Mouse (Mus musculus) limb, embryonic 13.5 days (tissue): ENCODE results near the gene Llgl1. TPM values are rescaled to one million over a fixed set of nuclear protein-coding genes. Genes with fewer than 3 reads are reported as not detected.
A peak's percentile ranks its signal among the peaks of the same experiment; 100 is the strongest.

Experiments used
- ATAC-seq: fragments of 200-750 bp; cut with Nextera tagmentation; 2 replicates; pipeline ENCODE4 v1.8.0; 2017; ENCODE audit warnings: low read depth, moderate number of reproducible peaks, moderate TSS enrichment; ENCODE audit not compliant: low FRiP score
- H3K27ac ChIP-seq: fragments of 300-500 bp; sonication (generic); 2 replicates; pipeline ENCODE4 v1.5.1; 2015; ENCODE audit warnings: inconsistent platforms, mild to moderate bottlenecking, moderate library complexity
- H3K27me3 ChIP-seq: fragments of 300-500 bp; sonication (generic); 2 replicates; pipeline ENCODE4 v1.6.1; 2015; ENCODE audit warnings: mild to moderate bottlenecking, inconsistent platforms
- H3K36me3 ChIP-seq: fragments of 300-500 bp; sonication (generic); 2 replicates; pipeline ENCODE4 v1.6.1; 2015; ENCODE audit warnings: inconsistent platforms, mild to moderate bottlenecking, moderate library complexity
- H3K4me1 ChIP-seq: fragments of 300-500 bp; sonication (generic); 2 replicates; pipeline ENCODE4 v1.6.1; 2015; ENCODE audit warnings: inconsistent platforms
- H3K4me2 ChIP-seq: fragments of 300-500 bp; sonication (generic); replicated peaks from 2 replicates; pipeline ENCODE4 v1.6.1; 2015; ENCODE audit warnings: inconsistent platforms, mild to moderate bottlenecking, moderate library complexity
- H3K4me3 ChIP-seq: fragments of 300-500 bp; sonication (generic); 2 replicates; pipeline ENCODE4 v1.5.1; 2015; ENCODE audit warnings: moderate library complexity, mild to moderate bottlenecking, inconsistent platforms
- H3K9ac ChIP-seq: fragments of 300-500 bp; sonication (generic); 2 replicates; pipeline ENCODE4 v1.6.1; 2015; ENCODE audit warnings: mild to moderate bottlenecking, inconsistent platforms
- H3K9me3 ChIP-seq: fragments of 300-500 bp; sonication (generic); 2 replicates; pipeline ENCODE4 v1.6.1; 2016; ENCODE audit warnings: inconsistent platforms
- WGBS: fragments of 180-500 bp; shearing (Covaris S2); methylation state at CpG from one replicate; pipeline ENCODE4 v1.1.7; 2015; 5-methylcytosine and 5-hydroxymethylcytosine counted together
- microRNA-seq: library from miRNA; unstranded; fragments of <30 nt; microRNA quantifications from one replicate; pipeline ENCODE4, GENCODE M21; 2016
- polyA plus RNA-seq: library from polyadenylated mRNA; unstranded; fragments of >200 nt; fragmentation: Nextera tagmentation; extraction: Ambion mirVana; gene quantifications from 2 replicates; pipeline ENCODE4 v1.2.1, GENCODE M21; 2015

Gene Llgl1
- polyA plus RNA-seq, 1 experiment from 2014 or later, result 83.9 TPM

DNA sequence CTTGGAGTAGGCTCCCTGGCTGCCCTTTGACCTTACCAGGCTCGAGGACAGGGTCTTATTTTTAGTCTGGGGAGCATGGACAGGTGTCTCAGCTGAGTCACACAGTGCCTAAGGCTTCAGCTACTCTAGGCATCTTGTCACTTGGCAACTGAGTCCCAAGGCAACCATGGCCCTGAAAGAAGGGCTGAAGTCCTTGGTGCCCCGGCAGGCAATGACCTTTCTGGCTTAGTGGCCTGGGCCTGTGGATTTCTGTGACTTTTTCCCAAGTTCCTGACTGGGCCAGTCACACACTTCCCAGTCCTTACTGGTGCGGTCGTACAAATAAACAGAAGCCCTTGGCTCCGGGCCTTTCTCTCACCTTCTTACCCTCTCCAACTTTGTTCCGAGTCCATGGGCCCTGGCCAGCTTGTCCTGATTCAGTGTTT, 29.7 kb downstream of the Llgl1 start:
- peaks cover 25% of the 10 kb centered on the region for H3K4me1 ChIP-seq
- no peaks in the 10 kb centered on the region for H3K27me3 ChIP-seq
- ATAC-seq, result no peak
- H3K36me3 ChIP-seq, result peaks cover 49% of the 10 kb centered on the region
- H3K9ac ChIP-seq, result peak overlapping the region; percentile 70; the same call in 1 of the 2 replicates
- H3K4me2 ChIP-seq, result peak overlapping the region; percentile 80
- H3K4me3 ChIP-seq, result peak overlapping the region; percentile 80
- no peak overlapping the region for H3K27ac ChIP-seq
- WGBS, result 80% methylated on average over 6 of the region's 6 CpGs
- no peaks in the 10 kb centered on the region for H3K9me3 ChIP-seq

DNA sequence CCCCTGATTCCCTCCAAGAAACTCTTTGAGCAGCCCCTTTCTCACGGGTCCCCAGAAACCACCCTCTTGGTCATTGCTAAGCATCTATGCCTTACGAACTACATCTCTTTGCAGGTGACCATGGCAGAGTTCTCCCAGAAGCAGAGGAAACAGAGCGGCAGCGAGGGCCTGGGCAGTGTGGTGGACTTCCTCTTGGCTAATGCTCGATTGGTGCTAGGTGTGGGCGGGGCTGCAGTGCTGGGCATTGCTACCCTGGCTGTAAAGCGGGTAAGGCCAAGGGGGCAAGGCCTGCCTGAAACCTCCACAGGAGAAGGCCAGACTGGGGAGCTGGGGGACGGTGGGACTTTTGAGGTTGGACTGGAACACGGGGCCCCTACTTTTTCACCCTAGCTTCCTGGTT, 30.6 kb downstream of the Llgl1 start:
- H3K4me3 ChIP-seq, result no peak overlapping the region
- 88% methylated on average over 9 of the region's 9 CpGs for WGBS
- H3K27me3 ChIP-seq, result no peaks in the 10 kb centered on the region
- peaks cover 46% of the 10 kb centered on the region for H3K36me3 ChIP-seq
- H3K27ac ChIP-seq, result no peak overlapping the region
- no peak overlapping the region for H3K9ac ChIP-seq
- H3K4me1 ChIP-seq, result peaks cover 25% of the 10 kb centered on the region
- ATAC-seq, result no peak
- no peaks in the 10 kb centered on the region for H3K9me3 ChIP-seq
- no peak overlapping the region for H3K4me2 ChIP-seq

DNA sequence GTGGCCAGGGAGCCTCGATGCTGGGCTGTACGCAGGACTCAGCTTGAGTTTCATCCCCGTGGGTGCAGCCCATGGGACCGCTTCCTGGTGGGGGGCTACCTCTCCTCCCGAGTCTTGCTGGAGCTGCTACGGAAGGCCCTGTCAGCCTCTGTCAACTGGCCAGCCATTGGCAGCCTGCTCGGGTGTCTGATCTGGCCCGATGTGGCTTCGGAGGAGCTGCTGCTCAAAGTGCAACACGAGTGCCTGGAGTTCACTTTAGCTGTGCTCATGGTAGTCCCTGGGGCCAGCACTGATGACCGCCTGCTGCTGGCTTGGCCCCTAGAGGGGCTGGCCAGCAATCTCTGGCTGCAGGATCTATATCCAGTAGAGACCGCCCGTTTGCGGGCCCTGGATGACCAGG, 31.7 kb downstream of the Llgl1 start:
- Histone ChIP-seq H3K4me2 (no peak overlapping the region), H3K27me3 (no peaks in the 10 kb centered on the region), H3K36me3 (peaks cover 49% of the 10 kb centered on the region), H3K9ac (0 out of 2 replicates have a peak overlapping the region, but pooled peaks have one; percentile 8), H3K4me3 (no peak overlapping the region), H3K27ac (no peak overlapping the region), H3K9me3 (no peaks in the 10 kb centered on the region), H3K4me1 (peaks cover 20% of the 10 kb centered on the region)
- no peak for ATAC-seq
- 93% methylated on average over 14 of the region's 14 CpGs for WGBS

DNA sequence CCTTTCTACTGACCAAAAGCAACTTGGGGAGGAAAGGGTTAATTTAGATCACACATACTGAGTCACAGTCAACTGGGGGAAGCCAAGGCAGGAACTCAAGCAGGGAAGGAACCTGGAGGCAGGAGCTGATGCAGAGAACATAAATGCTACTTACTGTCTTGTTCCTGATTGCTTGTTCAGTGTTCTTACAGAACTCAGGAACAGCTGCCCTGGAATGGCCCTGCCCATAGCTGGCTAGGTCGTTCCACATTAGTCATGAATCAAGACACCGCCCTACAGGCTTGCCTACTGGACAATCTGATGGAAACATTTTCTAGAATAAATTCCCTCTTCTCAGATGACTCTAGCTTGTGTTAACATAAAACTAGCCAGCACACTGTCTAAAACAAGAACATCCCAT, 34.7 kb downstream of the Llgl1 start:
- Histone ChIP-seq H3K27me3 (no peaks in the 10 kb centered on the region), H3K4me2 (no peak overlapping the region), H3K27ac (no peak overlapping the region), H3K4me1 (peaks cover 3% of the 10 kb centered on the region), H3K9me3 (no peaks in the 10 kb centered on the region), H3K36me3 (peaks cover 62% of the 10 kb centered on the region), H3K4me3 (no peak overlapping the region), H3K9ac (no peak overlapping the region)
- WGBS, result 78% methylated on average over 2 of the region's 2 CpGs
- no peak for ATAC-seq

DNA sequence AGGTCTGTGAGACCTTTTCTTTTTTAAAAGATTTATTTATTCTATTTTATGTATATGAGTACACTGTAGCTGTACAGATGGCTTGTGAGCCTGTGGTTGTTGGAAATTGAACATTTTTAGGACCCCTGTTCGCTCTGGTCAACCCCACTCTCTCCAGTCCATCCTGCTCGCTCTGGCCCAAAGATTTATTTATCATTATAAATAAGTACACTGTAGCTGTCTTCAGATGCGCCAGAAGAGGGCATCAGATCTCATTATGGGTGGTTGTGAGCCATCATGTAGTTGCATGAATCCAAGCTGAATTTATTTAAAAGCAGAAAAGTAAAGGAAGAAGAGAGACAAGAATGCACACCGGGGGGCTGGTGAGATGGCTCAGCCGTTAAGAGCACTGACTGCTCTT, 35.7 kb downstream of the Llgl1 start:
- Histone ChIP-seq H3K27me3 (no peaks in the 10 kb centered on the region), H3K9ac (no peak overlapping the region), H3K4me3 (no peak overlapping the region), H3K4me1 (no peaks in the 10 kb centered on the region), H3K36me3 (peaks cover 72% of the 10 kb centered on the region), H3K9me3 (no peaks in the 10 kb centered on the region), H3K4me2 (no peak overlapping the region), H3K27ac (no peak overlapping the region)
- ATAC-seq, result no peak
- 81% methylated on average over 5 of the region's 5 CpGs for WGBS

DNA sequence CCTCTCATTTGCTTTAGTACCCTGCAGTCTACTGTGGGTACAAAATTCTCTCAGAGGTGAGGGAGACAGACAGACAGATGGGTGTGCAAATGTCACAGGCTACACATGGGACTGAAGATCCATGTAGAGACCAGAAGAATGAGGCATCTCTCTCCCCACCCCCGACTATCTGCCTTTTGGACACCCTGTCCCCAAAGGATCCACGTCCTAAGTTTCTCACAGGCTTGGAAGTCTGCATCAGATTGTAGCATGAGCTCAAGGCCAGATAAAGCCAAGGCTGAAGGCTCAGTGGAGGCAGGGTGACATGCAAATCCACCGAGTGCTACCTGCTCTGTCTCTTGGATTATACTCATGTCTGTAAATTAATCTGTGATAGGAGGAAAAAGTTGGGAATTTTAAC, 37.0 kb downstream of the Llgl1 start:
- no peak overlapping the region for H3K4me3 ChIP-seq
- no peak overlapping the region for H3K4me2 ChIP-seq
- no peak overlapping the region for H3K27ac ChIP-seq
- no peaks in the 10 kb centered on the region for H3K4me1 ChIP-seq
- peaks cover 72% of the 10 kb centered on the region for H3K36me3 ChIP-seq
- no peaks in the 10 kb centered on the region for H3K27me3 ChIP-seq
- no peaks in the 10 kb centered on the region for H3K9me3 ChIP-seq
- 83% methylated on average over 3 of the region's 3 CpGs for WGBS
- H3K9ac ChIP-seq, result no peak overlapping the region
- ATAC-seq, result no peak

DNA sequence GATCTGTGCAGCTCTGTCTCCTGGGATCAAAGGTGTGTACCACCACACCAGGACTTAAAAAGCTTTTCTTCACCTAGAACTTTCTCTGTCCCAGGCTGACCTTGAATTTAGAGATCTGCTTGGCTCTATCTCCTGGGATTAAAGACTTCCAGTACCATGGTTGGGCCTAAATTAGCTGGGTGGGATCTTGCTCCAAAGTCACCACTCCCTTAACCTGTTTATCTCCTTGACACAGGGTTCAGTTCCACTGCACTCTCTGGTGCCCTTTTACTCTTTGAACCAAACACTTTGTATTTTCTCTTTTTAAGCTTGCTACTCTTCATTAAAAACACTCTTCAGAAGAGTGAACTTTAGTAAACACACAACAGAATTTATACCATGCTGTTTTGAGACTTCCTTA, 37.9 kb downstream of the Llgl1 start:
- no peaks in the 10 kb centered on the region for H3K27me3 ChIP-seq
- peaks cover 72% of the 10 kb centered on the region for H3K36me3 ChIP-seq
- no peak overlapping the region for H3K27ac ChIP-seq
- H3K9ac ChIP-seq, result no peak overlapping the region
- no peaks in the 10 kb centered on the region for H3K9me3 ChIP-seq
- no peak overlapping the region for H3K4me3 ChIP-seq
- no peak for ATAC-seq
- H3K4me1 ChIP-seq, result no peaks in the 10 kb centered on the region
- H3K4me2 ChIP-seq, result no peak overlapping the region

DNA sequence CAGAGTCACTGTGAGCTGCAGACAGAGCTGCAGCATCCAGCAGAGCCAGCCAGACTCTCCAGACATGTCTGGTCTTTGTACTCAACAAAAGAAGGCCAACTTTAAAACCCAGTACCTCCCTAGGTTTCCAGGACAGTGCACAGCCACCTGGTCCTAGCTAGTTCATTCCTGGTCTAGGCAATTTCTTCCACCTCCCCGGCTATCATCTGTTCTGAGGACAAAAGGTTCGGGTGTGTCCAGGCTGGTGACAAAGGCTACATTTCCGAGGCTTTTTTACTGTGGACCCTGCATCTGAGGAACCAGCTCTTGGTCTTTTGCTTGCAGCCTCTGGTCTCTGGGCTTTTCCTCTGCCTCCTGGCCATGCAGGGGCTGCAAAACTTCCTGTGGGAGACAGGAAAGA, 40.8 kb downstream of the Llgl1 start:
- Histone ChIP-seq H3K36me3 (peaks cover 76% of the 10 kb centered on the region), H3K4me2 (no peak overlapping the region), H3K4me3 (no peak overlapping the region), H3K27me3 (no peaks in the 10 kb centered on the region), H3K27ac (no peak overlapping the region), H3K4me1 (no peaks in the 10 kb centered on the region), H3K9me3 (no peaks in the 10 kb centered on the region), H3K9ac (no peak overlapping the region)
- ATAC-seq, result no peak
- WGBS, result 85% methylated on average over 3 of the region's 3 CpGs

DNA sequence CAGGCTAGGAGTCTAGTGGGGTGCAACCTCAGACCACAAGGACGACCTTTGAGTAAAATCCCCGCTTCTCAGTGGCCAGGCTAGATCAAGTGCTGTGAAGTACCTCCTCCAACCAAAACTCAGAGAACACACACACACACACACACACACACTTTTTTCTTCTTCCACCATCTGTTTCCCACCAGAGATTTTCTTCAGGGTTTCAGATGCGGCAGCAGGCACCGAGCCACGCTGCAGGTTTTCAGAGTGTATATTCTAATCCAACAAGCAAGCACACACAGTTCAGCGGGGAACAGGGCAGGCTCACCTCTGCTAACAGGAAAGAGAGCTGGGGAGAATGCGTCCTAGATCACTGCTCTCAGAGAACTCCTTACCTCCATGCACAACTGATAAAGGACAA, 56.0 kb downstream of the Llgl1 start:
- H3K4me3 ChIP-seq, result no peak overlapping the region
- H3K4me1 ChIP-seq, result no peaks in the 10 kb centered on the region
- 93% methylated on average over 7 of the region's 7 CpGs for WGBS
- peaks cover 89% of the 10 kb centered on the region for H3K36me3 ChIP-seq
- no peaks in the 10 kb centered on the region for H3K27me3 ChIP-seq
- no peak overlapping the region for H3K9ac ChIP-seq
- H3K9me3 ChIP-seq, result no peaks in the 10 kb centered on the region
- no peak overlapping the region for H3K4me2 ChIP-seq
- ATAC-seq, result no peak
- H3K27ac ChIP-seq, result no peak overlapping the region

DNA sequence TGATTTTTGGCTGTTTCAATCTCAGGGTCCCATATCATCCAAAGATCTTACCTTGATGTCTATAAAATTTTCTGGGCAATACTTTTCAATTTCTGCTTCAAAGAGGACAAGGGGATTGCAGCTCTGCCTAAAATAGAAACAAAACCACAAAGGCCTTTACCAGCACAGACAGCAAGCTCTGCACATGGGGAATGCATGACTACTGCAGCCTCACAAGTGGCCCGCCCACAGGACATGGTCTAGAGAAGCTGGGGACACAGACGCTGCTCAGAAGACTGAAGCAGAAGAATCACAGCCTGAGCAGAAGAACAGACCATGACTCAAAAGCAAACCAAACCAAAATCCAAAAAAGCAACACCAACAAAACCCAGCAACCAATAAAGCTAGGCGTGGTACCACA, 62.2 kb downstream of the Llgl1 start:
- Histone ChIP-seq H3K36me3 (peaks cover 65% of the 10 kb centered on the region), H3K27me3 (no peaks in the 10 kb centered on the region), H3K9ac (no peak overlapping the region), H3K4me3 (no peak overlapping the region), H3K9me3 (peaks cover 5% of the 10 kb centered on the region; the same call in 1 of the 2 replicates), H3K27ac (no peak overlapping the region), H3K4me1 (no peaks in the 10 kb centered on the region), H3K4me2 (no peak overlapping the region)
- no peak for ATAC-seq
- 93% methylated on average over 3 of the region's 3 CpGs for WGBS

Small RNA genes lying within 50 kb of the gene (microRNA-seq; reads per million reads assigned to microRNA genes)
- 3.0 reads per million, percentile 12 among the genes with 10 or more reads in this experiment for gene Mir5100

Other genes starting within 250 kb of the Llgl1 start
- 120 and 129 TPM in 2 replicates for gene Drg2, start 245.1 kb upstream of the Llgl1 start, polyA plus RNA-seq
- gene Myo15, start 230.4 kb upstream of the Llgl1 start, polyA plus RNA-seq, result 0.75 and 0.76 TPM in 2 replicates
- 34.4 and 36.7 TPM in 2 replicates for gene Alkbh5, start 163.3 kb upstream of the Llgl1 start, polyA plus RNA-seq
- 65.2 and 68.1 TPM in 2 replicates for gene Flii, start 27.5 kb downstream of the Llgl1 start, polyA plus RNA-seq
- 17.9 and 19.7 TPM in 2 replicates for gene Mief2, start 28.7 kb downstream of the Llgl1 start, polyA plus RNA-seq
- gene Top3a, start 77.6 kb downstream of the Llgl1 start, polyA plus RNA-seq, result 18.9 and 22.0 TPM in 2 replicates
- gene Smcr8, start 77.8 kb downstream of the Llgl1 start, polyA plus RNA-seq, result 5.4 and 7.0 TPM in 2 replicates
- gene Shmt1, start 112.0 kb downstream of the Llgl1 start, polyA plus RNA-seq, result 47.9 and 52.2 TPM in 2 replicates
- 34.8 and 36.7 TPM in 2 replicates for gene Dhrs7b, start 130.9 kb downstream of the Llgl1 start, polyA plus RNA-seq
- 62.3 and 67.1 TPM in 2 replicates for gene Tmem11, start 179.5 kb downstream of the Llgl1 start, polyA plus RNA-seq
- 21.0 and 22.3 TPM in 2 replicates for gene Natd1, start 215.0 kb downstream of the Llgl1 start, polyA plus RNA-seq
- gene Map2k3, start 232.3 kb downstream of the Llgl1 start, polyA plus RNA-seq, result 87.6 and 93.3 TPM in 2 replicates